ENCODE assay signal across 30 mouse cellular contexts in genomic region chr12:25210597-25210996, GRCm38 (mm10).
"Had no signal": no experiment of that assay in that cellular context is flagged by ENCODE, and none has a peak within 500 bp of the region (broad histone marks: within the 10 kb centered on the region; RNA-seq: fewer than 3 reads in every experiment).

No protein-coding gene starts in this region.

- H3K36me3 ChIP-seq: limb, embryonic 10.5 days; limb, embryonic 12.5 days; limb, embryonic 13.5 days; limb, embryonic 15.5 days; liver, embryonic 12.5 days; liver, embryonic 13.5 days; liver, embryonic 15.5 days; lung, embryonic 15.5 days; midbrain, embryonic 10.5 days; midbrain, embryonic 12.5 days; midbrain, embryonic 13.5 days; midbrain, embryonic 15.5 days had no signal

- H3K4me2 ChIP-seq: limb, embryonic 12.5 days; limb, embryonic 13.5 days; limb, embryonic 15.5 days; liver, embryonic 11.5 days; liver, embryonic 12.5 days; liver, embryonic 13.5 days; liver, embryonic 15.5 days; lung, embryonic 14.5 days; lung, embryonic 15.5 days; midbrain, embryonic 11.5 days; midbrain, embryonic 12.5 days; midbrain, embryonic 13.5 days; midbrain, embryonic 15.5 days had no signal

- H3K4me1 ChIP-seq: midbrain, embryonic 15.5 days had no signal

- H3K27me3 ChIP-seq: limb, embryonic 12.5 days; limb, embryonic 13.5 days; limb, embryonic 15.5 days; liver, embryonic 12.5 days; liver, embryonic 13.5 days; liver, embryonic 15.5 days; lung, embryonic 15.5 days; megakaryocyte, embryonic 14.5 days; midbrain, embryonic 12.5 days; midbrain, embryonic 13.5 days; midbrain, embryonic 15.5 days had no signal

- DNase-seq: left cerebral cortex, postnatal 4 days; liver; liver, embryonic 13.5 days; liver, postnatal 0 days; lung, adult 18-20 months; lung, adult 2 months; lung, embryonic 14.5 days; lung, postnatal 10 days; lung, postnatal 14 days; lung, postnatal 36 days; lung, postnatal 4 days; midbrain, embryonic 14.5 days had no signal

- H3K9ac ChIP-seq: limb, embryonic 12.5 days; limb, embryonic 13.5 days; limb, embryonic 15.5 days; liver, embryonic 12.5 days; liver, embryonic 13.5 days; liver, embryonic 14.5 days; liver, embryonic 15.5 days; liver, postnatal 0 days; lung, embryonic 14.5 days; lung, embryonic 15.5 days; midbrain, embryonic 12.5 days; midbrain, embryonic 13.5 days; midbrain, embryonic 15.5 days had no signal

- H3K4me3 ChIP-seq: limb, embryonic 10.5 days; limb, embryonic 12.5 days; limb, embryonic 13.5 days; limb, embryonic 15.5 days; liver, embryonic 12.5 days; liver, embryonic 13.5 days; liver, embryonic 15.5 days; lung, embryonic 15.5 days; megakaryocyte, embryonic 14.5 days; midbrain, embryonic 10.5 days; midbrain, embryonic 12.5 days; midbrain, embryonic 13.5 days; midbrain, embryonic 15.5 days; myocyte had no signal

- H3K27ac ChIP-seq: limb, embryonic 10.5 days; limb, embryonic 12.5 days; limb, embryonic 13.5 days; limb, embryonic 15.5 days; liver, embryonic 12.5 days; liver, embryonic 13.5 days; liver, embryonic 14.5 days; liver, embryonic 15.5 days; lung, embryonic 15.5 days; midbrain, embryonic 12.5 days; midbrain, embryonic 13.5 days; midbrain, embryonic 15.5 days had no signal

- H3K9me3 ChIP-seq: limb, embryonic 10.5 days; limb, embryonic 13.5 days; limb, embryonic 15.5 days; liver, embryonic 12.5 days; liver, embryonic 13.5 days; liver, embryonic 15.5 days; lung, embryonic 15.5 days; midbrain, embryonic 12.5 days; midbrain, embryonic 13.5 days; midbrain, embryonic 15.5 days had no signal

- ATAC-seq: liver, embryonic 12.5 days; liver, postnatal 0 days; lung, postnatal 0 days; midbrain, embryonic 13.5 days; midbrain, embryonic 15.5 days; midbrain, embryonic 16.5 days had no signal
